Mouse (Mus musculus) CH12.LX (cell line): ENCODE results near the gene Kdm2b.

Experiments
- CHD1 ChIP-seq: IDR thresholded peaks from 2 replicates; pipeline ENCODE4 v1.6.1; 2012; ENCODE audit warnings: low read depth, low read length, improper control_type of control experiment, inconsistent platforms
- CTCF ChIP-seq, 2 experiments: IDR thresholded peaks in 1 of 2; conservative IDR thresholded peaks in 1 of 2; 2 replicates each; pipeline ENCODE4 v1.5.1; 2011 to 2012; ENCODE audit warnings: low read depth in 2 of 2, low read length in 2 of 2, improper control_type of control experiment in 1 of 2, inconsistent platforms in 1 of 2, mild to moderate bottlenecking in 1 of 2, moderate library complexity in 1 of 2
- ELF1 ChIP-seq: IDR thresholded peaks from 2 replicates; pipeline ENCODE4 v1.6.1; 2014; ENCODE audit warnings: low read depth, mild to moderate bottlenecking, inconsistent platforms, low read length, improper control_type of control experiment
- EP300 ChIP-seq: IDR thresholded peaks from 2 replicates; pipeline ENCODE4 v1.6.1; 2011; ENCODE audit warnings: low read length, improper control_type of control experiment
- HCFC1 ChIP-seq: IDR thresholded peaks from 2 replicates; pipeline ENCODE4 v1.6.1; 2012; ENCODE audit warnings: low read depth, mild to moderate bottlenecking, inconsistent platforms, low read length, improper control_type of control experiment
- MAFK ChIP-seq: IDR thresholded peaks from 2 replicates; pipeline ENCODE4 v1.6.1; 2011; ENCODE audit warnings: low read length, improper control_type of control experiment; ENCODE audit not compliant: insufficient replicate concordance
- NELFE ChIP-seq: IDR thresholded peaks from 2 replicates; pipeline ENCODE4 v1.6.1; 2011; ENCODE audit warnings: low read depth, low read length, improper control_type of control experiment
- POLR2A ChIP-seq: IDR thresholded peaks from 2 replicates; pipeline ENCODE4 v1.6.1; 2011; ENCODE audit warnings: low read depth, mild to moderate bottlenecking, improper control_type of control experiment, low read length
- TCF12 ChIP-seq: IDR thresholded peaks from 2 replicates; pipeline ENCODE4 v1.6.1; 2014; ENCODE audit warnings: low read depth, mild to moderate bottlenecking, inconsistent platforms, low read length, improper control_type of control experiment
- USF1 ChIP-seq: IDR thresholded peaks from 2 replicates; pipeline ENCODE4 v1.6.1; 2014; ENCODE audit warnings: low read depth, mild to moderate bottlenecking, inconsistent platforms, low read length, improper control_type of control experiment
- ZC3H11A ChIP-seq: IDR thresholded peaks from 2 replicates; pipeline ENCODE4 v1.6.1; 2012; ENCODE audit warnings: low read depth, mild to moderate bottlenecking, inconsistent platforms, low read length, improper control_type of control experiment
- ZMIZ1 ChIP-seq: IDR thresholded peaks from 2 replicates; pipeline ENCODE4 v1.6.1; 2012; ENCODE audit warnings: low read depth, mild to moderate bottlenecking, inconsistent platforms, low read length, improper control_type of control experiment

GRCm38 (mm10) chr5:122986091-122986493 lies 3.5 kb downstream of the Kdm2b start:
- TF ChIP-seq CTCF (conservative IDR thresholded peaks at IDR 0.05 in 1 of 2, IDR thresholded peaks at IDR 0.05 in 1 of 2; ENCODE audit: low read depth in 2 of 2, low read length in 2 of 2): no peak; a peak in 1 of 4 replicates
- TF ChIP-seq ELF1: 0 out of 2 replicates have a peak, but pooled peaks have one; percentile 29
- no peak for TF ChIP-seq NELFE
- TF ChIP-seq CHD1: no peak
- peak; percentile 90 for TF ChIP-seq TCF12
- TF ChIP-seq HCFC1: no peak
- TF ChIP-seq POLR2A: no peak
- TF ChIP-seq USF1: no peak
- TF ChIP-seq EP300: peak; percentile 84
- no peak for TF ChIP-seq ZMIZ1
- TF ChIP-seq MAFK: no peak
- TF ChIP-seq ZC3H11A: no peak
